Mouse (Mus musculus): ENCODE results near the gene Cd3g. TPM values are rescaled to one million over a fixed set of nuclear protein-coding genes. Genes with fewer than 3 reads are reported as not detected.
A peak's percentile ranks its signal among the peaks of the same experiment; 100 is the strongest.
"Not testable (repeated sequence)": the region's sequence is repeated elsewhere in the genome, so short reads cannot be mapped to it uniquely, and the experiment has no call there.

The Cd3g gene
- total and polyA plus RNA-seq, 3 experiments, result 0.10 to 0.22 TPM; not detected in 1

DNA sequence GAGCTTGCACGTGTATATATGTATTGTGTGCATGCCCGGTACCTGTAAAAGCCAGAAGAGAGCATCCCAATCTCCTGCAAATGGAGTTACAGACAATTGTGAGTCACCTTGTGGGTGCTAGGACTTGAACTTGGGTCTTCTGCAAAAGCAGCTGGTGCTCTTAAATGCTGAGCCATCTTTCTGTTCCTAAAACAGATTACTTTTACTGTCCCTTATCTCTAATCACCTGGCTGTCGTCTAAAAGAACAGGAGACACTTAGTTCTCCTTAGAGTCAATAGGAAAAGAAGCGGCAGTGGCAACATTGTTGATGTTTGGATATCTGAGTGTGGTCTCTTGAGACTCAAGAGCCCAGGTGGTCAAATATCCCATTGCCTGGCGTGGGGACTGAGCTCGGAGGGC, 2.4 kb downstream of the Cd3g start:
- ATAC-seq (ENCODE audit: extremely low read depth, insufficient number of reproducible peaks, low FRiP score, poor library complexity, severe bottlenecking) (no peak), DNase-seq (ENCODE audit: low spot score) (no peak)
- no peaks in the 10 kb centered on the region for H3K36me3 ChIP-seq (replicated peaks)
- H3K4me3 ChIP-seq (ENCODE audit: low read depth, low read length), result no peak overlapping the region
- H3K27me3 ChIP-seq (ENCODE audit: insufficient read depth, low read length), result peaks cover 43% of the 10 kb centered on the region
- H3K9me3 ChIP-seq (replicated peaks), result no peaks in the 10 kb centered on the region
- TF ChIP-seq CTCF (IDR thresholded peaks at IDR 0.05; ENCODE audit: low read depth, low read length) (no peak), GATA1 (IDR thresholded peaks at IDR 0.05; ENCODE audit: borderline replicate concordance, low read length) (no peak), GATA2 (IDR thresholded peaks at IDR 0.05; ENCODE audit: borderline replicate concordance, low read depth, low read length) (no peak), POLR2AphosphoS5 (IDR thresholded peaks at IDR 0.05; ENCODE audit: insufficient replicate concordance, low read depth, low read length) (no peak), TAL1 (conservative IDR thresholded peaks at IDR 0.05; ENCODE audit: low read depth, low read length) (no peak)
- H3K4me1 ChIP-seq (ENCODE audit: insufficient read depth, low read depth, low read length), result peaks cover 9% of the 10 kb centered on the region

GRCm38 (mm10) chr9:44969450-44969849, 10.8 kb downstream of the Cd3g start:
- DNase-seq (ENCODE audit: low spot score) (no peak), ATAC-seq (ENCODE audit: extremely low read depth, insufficient number of reproducible peaks, low FRiP score, poor library complexity, severe bottlenecking) (no peak)
- Histone ChIP-seq H3K9me3 (replicated peaks) (no peaks in the 10 kb centered on the region), H3K27me3 (ENCODE audit: insufficient read depth, low read length) (peaks cover 24% of the 10 kb centered on the region), H3K4me3 (ENCODE audit: low read depth, low read length) (no peak overlapping the region), H3K36me3 (replicated peaks) (no peaks in the 10 kb centered on the region), H3K4me1 (ENCODE audit: insufficient read depth, low read depth, low read length) (peaks cover 13% of the 10 kb centered on the region)
- TF ChIP-seq TAL1 (conservative IDR thresholded peaks at IDR 0.05; ENCODE audit: low read depth, low read length) (no peak), GATA2 (IDR thresholded peaks at IDR 0.05; ENCODE audit: borderline replicate concordance, low read depth, low read length) (no peak), POLR2AphosphoS5 (IDR thresholded peaks at IDR 0.05; ENCODE audit: insufficient replicate concordance, low read depth, low read length) (no peak), CTCF (IDR thresholded peaks at IDR 0.05; ENCODE audit: low read depth, low read length) (no peak), GATA1 (IDR thresholded peaks at IDR 0.05; ENCODE audit: borderline replicate concordance, low read length) (no peak)

DNA sequence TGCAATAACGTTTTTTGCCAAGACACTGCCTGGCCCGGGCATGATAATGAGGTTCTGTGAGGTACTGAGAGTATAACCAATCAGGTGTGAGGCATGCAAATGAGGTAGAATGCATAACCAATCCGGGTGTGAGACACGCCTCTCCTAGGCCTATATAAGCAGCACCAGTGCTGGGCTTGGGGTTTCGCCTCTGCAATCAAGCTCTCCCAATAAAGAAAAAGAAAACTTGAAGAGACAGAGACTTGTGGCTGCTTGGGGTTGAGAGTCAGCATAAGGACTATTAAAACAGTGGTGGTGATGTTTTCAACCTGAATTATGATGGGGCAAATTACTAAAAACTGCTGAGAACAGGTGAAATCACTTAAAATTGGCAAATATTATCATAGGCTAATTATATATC, 12.5 kb downstream of the Cd3g start:
- H3K9me3 ChIP-seq (replicated peaks); ATAC-seq (ENCODE audit: extremely low read depth, insufficient number of reproducible peaks, low FRiP score, poor library complexity, severe bottlenecking); H3K27me3 ChIP-seq (ENCODE audit: insufficient read depth, low read length); H3K4me3 ChIP-seq (ENCODE audit: low read depth, low read length); DNase-seq (ENCODE audit: low spot score); H3K36me3 ChIP-seq (replicated peaks): not testable (repeated sequence)
- peaks cover 21% of the 10 kb centered on the region for H3K4me1 ChIP-seq (ENCODE audit: insufficient read depth, low read depth, low read length)

DNA sequence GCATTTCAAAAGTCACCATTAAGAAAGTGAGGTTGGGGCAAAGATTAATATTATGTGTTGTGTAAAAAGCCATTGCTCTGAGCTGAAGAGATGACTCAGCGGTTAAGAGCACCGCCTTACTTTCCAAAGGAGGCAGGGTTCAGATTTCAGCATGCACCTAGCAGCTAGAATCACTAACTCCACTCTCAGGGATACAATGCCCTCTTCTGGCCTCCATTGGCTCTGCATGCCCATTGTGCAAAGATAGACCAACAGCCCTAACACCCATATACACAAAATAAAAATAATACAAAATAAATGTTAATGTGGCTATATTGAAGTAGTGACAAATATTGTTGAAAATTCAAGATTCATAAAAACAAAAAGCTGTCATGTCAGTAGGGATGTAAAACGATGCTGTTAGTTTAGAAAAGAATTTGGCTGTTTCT, 13.4 kb downstream of the Cd3g start:
- H3K9me3 ChIP-seq (replicated peaks), result no peaks in the 10 kb centered on the region
- H3K27me3 ChIP-seq (ENCODE audit: insufficient read depth, low read length), result peaks cover 7% of the 10 kb centered on the region
- TF ChIP-seq TAL1 (conservative IDR thresholded peaks at IDR 0.05; ENCODE audit: low read depth, low read length) (no peak), CTCF (IDR thresholded peaks at IDR 0.05; ENCODE audit: low read depth, low read length) (peak; percentile 57)
- peak; percentile 69 for ATAC-seq (ENCODE audit: extremely low read depth, insufficient number of reproducible peaks, low FRiP score, poor library complexity, severe bottlenecking)
- H3K4me3 ChIP-seq (ENCODE audit: low read depth, low read length), result no peak overlapping the region
- peaks cover 17% of the 10 kb centered on the region for H3K36me3 ChIP-seq (replicated peaks)
- peaks cover 21% of the 10 kb centered on the region for H3K4me1 ChIP-seq (ENCODE audit: insufficient read depth, low read depth, low read length)
- DNase-seq (ENCODE audit: low spot score), result peak; percentile 54

DNA sequence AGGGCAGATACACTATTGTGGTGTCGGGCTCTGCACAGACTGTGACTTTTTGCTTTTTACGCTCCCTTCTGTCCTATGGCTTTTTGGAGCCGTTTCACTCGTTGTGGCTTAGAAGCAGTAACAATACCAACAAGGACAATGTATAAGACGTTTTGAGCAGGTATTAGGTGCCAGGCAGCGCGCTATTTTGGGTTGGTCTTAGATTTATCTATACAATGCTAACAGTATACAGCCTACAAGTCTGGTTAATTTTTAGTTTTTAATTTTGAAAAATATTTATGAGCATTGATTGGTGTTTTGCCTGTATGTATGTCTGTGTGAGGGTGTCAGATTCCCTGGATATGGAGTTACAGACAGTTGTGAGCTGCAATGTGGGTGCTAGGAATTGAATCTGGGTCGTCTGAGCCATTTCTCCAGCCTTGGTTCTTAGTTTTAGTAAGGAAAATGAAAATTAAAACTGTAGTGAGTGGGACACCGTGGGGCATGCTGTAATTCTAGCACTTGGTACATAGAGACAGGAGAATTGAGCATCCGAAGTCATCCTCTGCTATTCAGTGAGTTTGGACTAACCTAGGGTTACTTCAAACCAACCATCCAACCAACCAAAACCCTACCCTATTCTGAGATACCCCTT, 14.3 kb downstream of the Cd3g start:
- no peaks in the 10 kb centered on the region for H3K9me3 ChIP-seq (replicated peaks)
- TF ChIP-seq CTCF (IDR thresholded peaks at IDR 0.05; ENCODE audit: low read depth, low read length), result no peak
- TF ChIP-seq POLR2AphosphoS5 (IDR thresholded peaks at IDR 0.05; ENCODE audit: insufficient replicate concordance, low read depth, low read length), result no peak
- no peak for TF ChIP-seq TAL1 (conservative IDR thresholded peaks at IDR 0.05; ENCODE audit: low read depth, low read length)
- TF ChIP-seq GATA1 (IDR thresholded peaks at IDR 0.05; ENCODE audit: borderline replicate concordance, low read length), result no peak
- TF ChIP-seq GATA2 (IDR thresholded peaks at IDR 0.05; ENCODE audit: borderline replicate concordance, low read depth, low read length), result no peak

DNA sequence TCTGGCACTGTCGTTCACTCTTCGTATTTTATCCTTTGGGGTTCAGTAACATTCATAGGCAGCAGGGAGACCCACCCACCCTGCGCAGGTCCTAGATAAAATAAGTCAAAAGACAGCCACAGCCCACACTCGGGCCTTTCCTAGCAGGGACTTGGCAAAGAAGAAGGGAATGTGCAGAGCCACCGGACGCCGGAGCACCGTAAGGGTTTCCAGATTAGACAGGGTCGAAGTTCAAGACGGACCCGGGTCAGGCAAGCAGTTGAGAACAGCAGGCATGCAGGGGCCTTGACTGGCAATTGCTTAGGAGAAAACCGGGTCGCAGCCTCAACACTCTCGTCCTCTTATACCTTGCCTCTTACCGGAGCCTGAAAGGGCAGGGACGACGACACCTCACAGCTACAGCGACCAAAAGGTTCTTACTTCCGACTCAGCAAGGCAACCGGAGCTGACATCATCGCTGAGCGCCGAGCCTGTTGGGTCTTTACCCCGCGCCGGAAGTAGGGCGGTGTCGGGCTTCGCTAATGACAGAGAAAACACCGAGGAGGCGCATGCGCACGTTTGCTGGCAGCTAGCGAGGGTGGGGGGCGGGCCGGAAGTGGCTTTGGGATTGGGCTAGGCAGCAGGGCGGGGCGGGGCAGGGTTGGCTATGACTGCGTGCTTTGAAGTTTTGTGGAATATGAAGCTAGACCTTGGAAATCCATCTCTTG, 15.0 kb downstream of the Cd3g start, which contains the start of gene Ube4a:
TSS of gene Ube4a (minus strand) at position 475 of the 707 bp plus-strand sequence.
- no peak for TF ChIP-seq TAL1 (conservative IDR thresholded peaks at IDR 0.05; ENCODE audit: low read depth, low read length)
- no peak for TF ChIP-seq GATA1 (IDR thresholded peaks at IDR 0.05; ENCODE audit: borderline replicate concordance, low read length)
- no peak for TF ChIP-seq CTCF (IDR thresholded peaks at IDR 0.05; ENCODE audit: low read depth, low read length)
- TF ChIP-seq POLR2AphosphoS5 (IDR thresholded peaks at IDR 0.05; ENCODE audit: insufficient replicate concordance, low read depth, low read length), result no peak
- no peak for TF ChIP-seq GATA2 (IDR thresholded peaks at IDR 0.05; ENCODE audit: borderline replicate concordance, low read depth, low read length)
- Histone ChIP-seq H3K27me3 (ENCODE audit: insufficient read depth, low read length) (peaks cover 3% of the 10 kb centered on the region; the same call in 1 of the 2 replicates), H3K9me3 (replicated peaks) (no peaks in the 10 kb centered on the region), H3K4me3 (ENCODE audit: low read depth, low read length) (peak within 1 kb of the TSS; percentile 79), H3K4me1 (ENCODE audit: insufficient read depth, low read depth, low read length) (peaks cover 25% of the 10 kb centered on the region), H3K36me3 (replicated peaks) (peaks cover 33% of the 10 kb centered on the region)
- DNase-seq (ENCODE audit: low spot score) (peak; percentile 85), ATAC-seq (ENCODE audit: extremely low read depth, insufficient number of reproducible peaks, low FRiP score, poor library complexity, severe bottlenecking) (peak; percentile 81)

More for the DNA sequence above, 14.3 kb downstream of the Cd3g start:
- no peak for DNase-seq (ENCODE audit: low spot score)
- Histone ChIP-seq H3K36me3 (replicated peaks) (peaks cover 26% of the 10 kb centered on the region), H3K4me1 (ENCODE audit: insufficient read depth, low read depth, low read length) (peaks cover 23% of the 10 kb centered on the region), H3K4me3 (ENCODE audit: low read depth, low read length) (peak overlapping the region; percentile 79), H3K27me3 (ENCODE audit: insufficient read depth, low read length) (peaks cover 7% of the 10 kb centered on the region)
- ATAC-seq (ENCODE audit: extremely low read depth, insufficient number of reproducible peaks, low FRiP score, poor library complexity, severe bottlenecking), result no peak
